Mouse (Mus musculus) heart, adult 11 months (tissue): ENCODE results near the gene Rapgef5.

Source experiments
- DNase-seq: peaks from one replicate; pipeline ENCODE4 v3.0.0; 2022

The Rapgef5 gene

GRCm38 (mm10) chr12:117622972-117623371, 106.7 kb downstream of the Rapgef5 start:
- DNase-seq: no peak

GRCm38 (mm10) chr12:117627311-117627710, 111.0 kb downstream of the Rapgef5 start:
- peak; percentile 93 for DNase-seq

GRCm38 (mm10) chr12:117628321-117629093, 112.2 kb downstream of the Rapgef5 start:
- DNase-seq: peak; percentile 90

- no peak for DNase-seq
Observed at GRCm38 (mm10) chr12:117632133-117632532, 115.9 kb downstream of the Rapgef5 start.

- DNase-seq: no peak
Observed at GRCm38 (mm10) chr12:117636139-117636772, 120.0 kb downstream of the Rapgef5 start.

GRCm38 (mm10) chr12:117636969-117637368, 120.7 kb downstream of the Rapgef5 start:
- no peak for DNase-seq

- no peak for DNase-seq
Observed at GRCm38 (mm10) chr12:117638833-117639232, 122.6 kb downstream of the Rapgef5 start.

GRCm38 (mm10) chr12:117639356-117640121, 123.3 kb downstream of the Rapgef5 start:
- no peak for DNase-seq

- no peak for DNase-seq
Observed at GRCm38 (mm10) chr12:117642512-117642911, 126.2 kb downstream of the Rapgef5 start.

GRCm38 (mm10) chr12:117645771-117646170, 129.5 kb downstream of the Rapgef5 start:
- no peak for DNase-seq

- DNase-seq: no peak
Observed at GRCm38 (mm10) chr12:117653920-117654472, 137.7 kb downstream of the Rapgef5 start.

- DNase-seq: peak; percentile 95
Observed at GRCm38 (mm10) chr12:117656935-117657334, 140.7 kb downstream of the Rapgef5 start.

GRCm38 (mm10) chr12:117657766-117658165, 141.5 kb downstream of the Rapgef5 start:
- DNase-seq: peak; percentile 96

GRCm38 (mm10) chr12:117658821-117659220, 142.5 kb downstream of the Rapgef5 start:
- DNase-seq: peak; percentile 83

- DNase-seq: peak; percentile 84
Observed at GRCm38 (mm10) chr12:117660361-117660760, 144.1 kb downstream of the Rapgef5 start.

- DNase-seq: peak; percentile 93
Observed at GRCm38 (mm10) chr12:117661871-117662270, 145.6 kb downstream of the Rapgef5 start.

GRCm38 (mm10) chr12:117663637-117664036, 147.4 kb downstream of the Rapgef5 start:
- peak; percentile 99 for DNase-seq

- DNase-seq: peak; percentile 88
Observed at GRCm38 (mm10) chr12:117664644-117665043, 148.4 kb downstream of the Rapgef5 start.

- DNase-seq: peak; percentile 39
Observed at GRCm38 (mm10) chr12:117666391-117666790, 150.1 kb downstream of the Rapgef5 start.

- DNase-seq: peak; percentile 93
Observed at GRCm38 (mm10) chr12:117669610-117670400, 153.5 kb downstream of the Rapgef5 start.

- peak; percentile 79 for DNase-seq
Observed at GRCm38 (mm10) chr12:117673188-117673587, 156.9 kb downstream of the Rapgef5 start.

GRCm38 (mm10) chr12:117674511-117674910, 158.2 kb downstream of the Rapgef5 start:
- DNase-seq: peak; percentile 67
